Mouse (Mus musculus) spleen, adult 2 months (tissue): ENCODE results near the gene H2-Eb2.

ENCODE experiments used
- CTCF ChIP-seq: fragments of 200-500 bp; IDR thresholded peaks from 2 replicates; pipeline ENCODE4 v1.5.1; 2011; ENCODE audit warnings: mild to moderate bottlenecking, inconsistent platforms; ENCODE audit not compliant: insufficient read depth, insufficient read length, insufficient replicate concordance; ENCODE audit errors: extremely low read depth
- POLR2A ChIP-seq: fragments of 200-500 bp; IDR thresholded peaks from 2 replicates; pipeline ENCODE4 v1.6.1; 2011; ENCODE audit warnings: low read depth, low read length, inconsistent platforms

DNA sequence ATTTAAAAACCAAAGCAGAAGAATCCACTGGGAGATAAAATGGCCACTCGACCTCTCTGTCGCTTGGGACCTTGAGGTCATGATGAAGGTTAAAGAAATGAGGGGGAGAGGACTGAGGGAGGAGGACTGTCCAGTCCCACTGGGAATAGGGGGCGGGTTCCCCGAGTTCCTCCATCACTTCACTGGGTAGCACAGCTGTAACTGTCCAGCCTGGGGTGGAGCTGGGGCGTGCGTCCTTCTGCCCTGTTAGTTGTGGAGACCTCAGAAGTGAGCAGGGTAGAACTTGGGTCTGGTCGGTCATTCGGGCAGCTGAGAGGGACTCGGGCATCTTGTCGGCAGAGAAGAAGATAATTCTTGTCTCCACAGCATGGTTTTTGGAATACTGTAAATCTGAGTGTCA is 16.2 kb upstream of the H2-Eb2 start:
- TF ChIP-seq CTCF (no peak), POLR2A (no peak)
